ENCODE assay signal across 23 mouse cellular contexts in genomic region chr5:31961423-31961822, GRCm38 (mm10).
DNase-seq lines count a peak whose midpoint lies in the region; ATAC-seq lines count a peak whose summit lies in the region.
"Had no signal": no experiment of that assay in that cellular context is flagged by ENCODE, and none has a peak within 500 bp of the region (broad histone marks: within the 10 kb centered on the region; RNA-seq: fewer than 3 reads in every experiment).

No protein-coding gene starts in this region.

- peak; percentile 64 for ATAC-seq in CD4-positive, CD25-positive, alpha-beta regulatory T cell, adult 4 months
- ATAC-seq: activated CD4-positive, CD25-positive, alpha-beta regulatory T cell, adult 4 months; forebrain, embryonic 14.5 days; forebrain, postnatal 0 days; hindbrain, embryonic 16.5 days; intestine, embryonic 15.5 days had no signal

- DNase-seq in A20 (ENCODE audit: low read depth, low spot score) (peak; percentile 70), MEL-GATA-1-ER (ENCODE audit: extremely low read depth, low read depth) (peak; percentile 10)
- DNase-seq in kidney, postnatal 36 days, result no peak
- no peak for DNase-seq in layer of hippocampus, adult 9-10 months (ENCODE audit: low spot score)
- no peak for DNase-seq in embryo, embryonic 10 days (ENCODE audit: low spot score)
- DNase-seq: adrenal gland, adult 8-10 months; adrenal gland, postnatal 25 days; B cell, adult 2 months; cerebellum, adult 11-12 months; cerebellum, adult 8-10 months; cerebellum, postnatal 10 days; cerebellum, postnatal 36 days; forebrain, postnatal 0 days; gastrocnemius, adult 2 months; gastrocnemius, postnatal 14 days; heart, postnatal 10 days; heart, postnatal 36 days; kidney, adult 11 months had no signal

Comparison
In these comparisons a context has a peak if more than half of its experiments do, and no peak if none do; other contexts are left out.
1. DNase-seq: peak in A20 (single experiment) and MEL-GATA-1-ER (single experiment); none in kidney, postnatal 36 days (0 of 2), layer of hippocampus, adult 9-10 months (single experiment) and embryo, embryonic 10 days (single experiment).